Mouse (Mus musculus) forebrain, embryonic 14.5 days (tissue): ENCODE measurements around the gene Gm17387. TPM values are rescaled to one million over a fixed set of nuclear protein-coding genes. Genes with fewer than 3 reads are reported as not detected.

Source experiments
- ATAC-seq: fragments of 200-750 bp; cut with Nextera tagmentation; 2 replicates; pipeline ENCODE4 v1.8.0; 2017; ENCODE audit warnings: mild to moderate bottlenecking, moderate library complexity
- DNase-seq: peaks from one replicate; pipeline ENCODE4 v3.0.0-alpha.2; 2015; ENCODE audit warnings: low spot score
- H3K27ac ChIP-seq: fragments of 300-500 bp; sonication (generic); 2 replicates; pipeline ENCODE4 v1.5.1; 2014; ENCODE audit warnings: low read depth, mild to moderate bottlenecking, control low read depth, low read length, moderate library complexity
- H3K27me3 ChIP-seq: fragments of 300-500 bp; sonication (generic); replicated peaks from 2 replicates; pipeline ENCODE4 v1.6.1; 2014; ENCODE audit warnings: low read length, control low read depth, mixed read lengths; ENCODE audit not compliant: control insufficient read depth, insufficient read depth
- H3K36me3 ChIP-seq: fragments of 300-500 bp; sonication (generic); 2 replicates; pipeline ENCODE4 v1.6.1; 2014; ENCODE audit warnings: low read length, control low read depth; ENCODE audit not compliant: control insufficient read depth, insufficient read depth
- H3K4me1 ChIP-seq: fragments of 300-500 bp; sonication (generic); 2 replicates; pipeline ENCODE4 v1.6.1; 2014; ENCODE audit warnings: antibody characterized with exemption, low read length, control low read depth; ENCODE audit not compliant: control insufficient read depth, insufficient read depth
- H3K4me2 ChIP-seq: fragments of 300-500 bp; sonication (generic); 2 replicates; pipeline ENCODE4 v1.6.1; 2014; ENCODE audit warnings: mild to moderate bottlenecking, control low read depth, low read length
- H3K4me3 ChIP-seq: fragments of 300-500 bp; sonication (generic); 2 replicates; pipeline ENCODE4 v1.5.1; 2014; ENCODE audit warnings: low read depth, low read length, control low read depth
- H3K9ac ChIP-seq: fragments of 300-500 bp; sonication (generic); 2 replicates; pipeline ENCODE4 v1.6.1; 2014; ENCODE audit warnings: mild to moderate bottlenecking, low read length, control low read depth, moderate library complexity
- H3K9me3 ChIP-seq: fragments of 300-500 bp; sonication (generic); replicated peaks from 2 replicates; pipeline ENCODE4 v1.6.1; 2016; ENCODE audit warnings: low read length, control low read depth, mixed read lengths; ENCODE audit not compliant: control insufficient read depth
- WGBS: fragments of 180-500 bp; shearing (Covaris S2); extraction: QIAGEN DNeasy Blood & Tissue Kit; methylation state at CpG from one replicate; pipeline ENCODE4 v1.1.7; 2014; 5-methylcytosine and 5-hydroxymethylcytosine counted together
- polyA plus RNA-seq: library from polyadenylated mRNA; unstranded; fragments of >200 nt; fragmentation: Nextera tagmentation; extraction: Ambion mirVana; gene quantifications from 2 replicates; pipeline ENCODE4 v1.2.1, GENCODE M21; 2014

The Gm17387 gene
- polyA plus RNA-seq: not detected in 2 replicates

- ATAC-seq (no peak), DNase-seq (no peak)
- no peaks in the 10 kb centered on the region for H3K36me3 ChIP-seq
- H3K4me1 ChIP-seq: peaks cover 3% of the 10 kb centered on the region; the same call in 1 of the 2 replicates
- no peak within 1 kb of the TSS for H3K4me3 ChIP-seq
- 93% methylated on average over 2 of the region's 2 CpGs for WGBS
- H3K27me3 ChIP-seq: no peaks in the 10 kb centered on the region
- H3K9ac ChIP-seq: no peak within 1 kb of the TSS
- no peak within 1 kb of the TSS for H3K27ac ChIP-seq
- H3K9me3 ChIP-seq: no peaks in the 10 kb centered on the region
- no peak within 1 kb of the TSS for H3K4me2 ChIP-seq
Observed at GRCm38 (mm10) chr7:141028831-141029230, at the start of gene Gm17387. Gm17387 (plus strand) TSS chr7:141029131.

GRCm38 (mm10) chr7:140981704-140982103, 47.2 kb upstream of the Gm17387 start:
- DNase-seq (no peak), ATAC-seq (no peak)
- no peaks in the 10 kb centered on the region for H3K27me3 ChIP-seq
- H3K4me2 ChIP-seq: no peak overlapping the region
- no peaks in the 10 kb centered on the region for H3K9me3 ChIP-seq
- no peak overlapping the region for H3K9ac ChIP-seq
- H3K27ac ChIP-seq: no peak overlapping the region
- 92% methylated on average over 8 of the region's 8 CpGs for WGBS
- H3K4me1 ChIP-seq: no peaks in the 10 kb centered on the region
- no peaks in the 10 kb centered on the region for H3K36me3 ChIP-seq
- H3K4me3 ChIP-seq: no peak overlapping the region

GRCm38 (mm10) chr7:140982971-140983370, 46.0 kb upstream of the Gm17387 start:
- Histone ChIP-seq H3K27ac (no peak overlapping the region), H3K4me1 (no peaks in the 10 kb centered on the region), H3K9me3 (no peaks in the 10 kb centered on the region), H3K9ac (no peak overlapping the region), H3K27me3 (no peaks in the 10 kb centered on the region), H3K4me2 (no peak overlapping the region), H3K4me3 (no peak overlapping the region), H3K36me3 (no peaks in the 10 kb centered on the region)
- no peak for DNase-seq
- ATAC-seq: no peak
- WGBS: 95% methylated on average over 7 of the region's 7 CpGs

- ATAC-seq (no peak), DNase-seq (no peak)
- H3K4me1 ChIP-seq: no peaks in the 10 kb centered on the region
- WGBS: 88% methylated on average over 17 of the region's 17 CpGs
- H3K9ac ChIP-seq: no peak overlapping the region
- no peaks in the 10 kb centered on the region for H3K36me3 ChIP-seq
- H3K4me2 ChIP-seq: no peak overlapping the region
- H3K4me3 ChIP-seq: no peak overlapping the region
- H3K9me3 ChIP-seq: no peaks in the 10 kb centered on the region
- no peak overlapping the region for H3K27ac ChIP-seq
- H3K27me3 ChIP-seq: no peaks in the 10 kb centered on the region
Observed at GRCm38 (mm10) chr7:140987182-140988138, 41.5 kb upstream of the Gm17387 start.

- no peaks in the 10 kb centered on the region for H3K9me3 ChIP-seq
- H3K9ac ChIP-seq: no peak overlapping the region
- 80% methylated on average over 4 of the region's 4 CpGs for WGBS
- H3K27ac ChIP-seq: no peak overlapping the region
- H3K4me2 ChIP-seq: no peak overlapping the region
- H3K27me3 ChIP-seq: no peaks in the 10 kb centered on the region
- DNase-seq (no peak), ATAC-seq (no peak)
- no peak overlapping the region for H3K4me3 ChIP-seq
- H3K4me1 ChIP-seq: no peaks in the 10 kb centered on the region
- H3K36me3 ChIP-seq: no peaks in the 10 kb centered on the region
Observed at GRCm38 (mm10) chr7:140989022-140989421, 39.9 kb upstream of the Gm17387 start.

DNA sequence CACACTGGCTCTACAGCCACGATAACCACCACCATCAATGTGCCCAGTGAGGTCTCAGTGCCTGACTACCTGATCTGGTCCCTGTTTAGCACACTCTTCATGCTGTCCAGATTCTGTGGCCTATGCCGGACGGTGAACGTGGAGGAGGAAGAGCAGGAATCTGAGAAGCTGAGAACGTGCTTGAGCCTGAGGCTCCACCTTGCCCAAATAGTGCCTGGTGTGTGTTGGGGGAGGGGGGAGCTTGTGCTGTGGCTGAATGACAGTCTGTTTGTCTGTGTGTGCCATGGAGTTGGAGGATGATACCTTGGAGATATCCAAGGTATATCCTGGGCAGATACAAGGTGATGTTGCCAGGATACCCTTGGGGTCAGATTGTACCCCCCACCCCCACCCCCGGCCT, 38.7 kb upstream of the Gm17387 start:
- Histone ChIP-seq H3K36me3 (no peaks in the 10 kb centered on the region), H3K9me3 (no peaks in the 10 kb centered on the region), H3K4me2 (no peak overlapping the region), H3K27me3 (no peaks in the 10 kb centered on the region), H3K4me1 (no peaks in the 10 kb centered on the region), H3K4me3 (no peak overlapping the region), H3K9ac (no peak overlapping the region), H3K27ac (no peak overlapping the region)
- DNase-seq (no peak), ATAC-seq (no peak)
- 80% methylated on average over 6 of the region's 6 CpGs for WGBS

DNA sequence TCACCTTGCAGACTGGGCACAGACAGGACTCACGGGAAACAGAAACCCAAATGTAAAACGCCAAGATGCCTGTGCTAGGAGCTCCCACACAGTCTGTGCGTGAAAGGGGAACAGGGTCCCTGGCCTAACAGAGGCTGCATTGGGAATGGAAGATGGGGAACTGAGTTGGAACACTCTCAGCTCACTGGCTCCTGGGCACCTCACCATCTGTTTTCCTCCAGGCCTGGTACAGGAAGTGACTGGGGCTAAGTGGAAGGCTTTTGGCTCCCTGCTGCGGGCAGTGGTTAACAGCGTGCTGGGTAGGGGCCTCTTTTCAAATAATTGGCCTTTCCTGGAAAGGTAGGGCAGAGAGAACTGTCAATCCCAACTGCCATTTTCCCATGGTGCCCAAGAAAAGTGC, 38.3 kb upstream of the Gm17387 start:
- Histone ChIP-seq H3K27me3 (no peaks in the 10 kb centered on the region), H3K4me3 (no peak overlapping the region), H3K4me1 (no peaks in the 10 kb centered on the region), H3K36me3 (no peaks in the 10 kb centered on the region), H3K9me3 (no peaks in the 10 kb centered on the region), H3K27ac (no peak overlapping the region), H3K9ac (no peak overlapping the region), H3K4me2 (no peak overlapping the region)
- 77% methylated on average over 5 of the region's 5 CpGs for WGBS
- ATAC-seq: no peak
- no peak for DNase-seq

DNA sequence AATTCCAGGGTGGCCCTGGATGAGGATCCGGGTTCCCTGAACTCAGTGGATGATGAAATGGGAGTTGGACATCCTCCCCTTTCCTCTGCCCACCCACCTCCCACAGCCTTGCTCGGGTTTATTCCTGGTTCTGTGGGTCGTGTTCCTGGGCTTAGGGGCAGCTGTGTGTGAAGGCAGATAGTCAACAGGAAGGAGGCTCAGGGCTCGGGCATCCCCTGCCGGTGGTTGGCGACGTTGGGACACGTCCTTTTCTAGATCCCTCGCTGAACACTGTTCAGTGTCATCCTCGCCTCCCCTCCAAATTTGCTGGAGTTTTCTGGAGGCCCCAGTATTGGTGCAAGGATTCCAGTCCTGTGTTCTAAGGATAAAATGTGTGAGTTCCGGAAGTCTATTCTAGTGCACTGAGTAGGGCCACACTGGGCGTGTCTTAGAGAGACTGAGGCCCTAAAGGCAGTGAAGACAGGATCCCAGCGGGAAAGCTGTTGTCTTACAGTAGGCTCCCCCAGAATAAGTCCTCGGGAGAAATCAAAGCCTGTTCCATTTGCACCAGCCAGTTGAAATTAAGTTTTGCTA, 37.7 kb upstream of the Gm17387 start:
- H3K4me1 ChIP-seq: no peaks in the 10 kb centered on the region
- DNase-seq: no peak
- no peaks in the 10 kb centered on the region for H3K27me3 ChIP-seq
- H3K27ac ChIP-seq: no peak overlapping the region
- no peaks in the 10 kb centered on the region for H3K36me3 ChIP-seq
- WGBS: 89% methylated on average over 14 of the region's 14 CpGs
- no peak overlapping the region for H3K4me2 ChIP-seq
- H3K9me3 ChIP-seq: no peaks in the 10 kb centered on the region
- ATAC-seq: no peak
- H3K4me3 ChIP-seq: no peak overlapping the region
- H3K9ac ChIP-seq: no peak overlapping the region

DNA sequence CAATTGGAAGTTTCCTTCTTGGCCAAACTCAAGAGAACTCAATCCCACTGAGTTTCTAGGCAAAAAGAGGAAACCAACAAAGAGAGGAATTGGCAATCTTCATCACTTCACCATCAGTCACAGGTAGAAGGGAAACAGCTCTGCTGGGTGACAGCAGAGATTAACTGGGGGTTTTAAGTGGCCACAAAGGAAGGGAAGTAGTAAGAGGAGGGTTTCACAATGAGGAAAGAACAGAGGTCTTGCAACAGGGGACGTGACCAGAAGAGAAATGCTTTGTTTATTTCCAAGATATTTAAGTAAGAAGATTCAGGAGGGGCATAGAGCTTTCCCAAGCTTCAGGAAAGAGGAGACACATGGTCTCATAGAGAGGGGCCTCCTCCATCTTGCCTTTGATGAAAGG, 31.1 kb upstream of the Gm17387 start:
- DNase-seq: no peak
- Histone ChIP-seq H3K4me1 (no peaks in the 10 kb centered on the region), H3K27ac (no peak overlapping the region), H3K9me3 (no peaks in the 10 kb centered on the region), H3K4me3 (no peak overlapping the region), H3K27me3 (no peaks in the 10 kb centered on the region), H3K9ac (no peak overlapping the region), H3K36me3 (no peaks in the 10 kb centered on the region), H3K4me2 (no peak overlapping the region)
- 70% methylated on average over 1 of the region's 1 CpGs for WGBS
- ATAC-seq: no peak
